8 mouse cellular contexts compared by ENCODE assay signal in the genomic region with DNA sequence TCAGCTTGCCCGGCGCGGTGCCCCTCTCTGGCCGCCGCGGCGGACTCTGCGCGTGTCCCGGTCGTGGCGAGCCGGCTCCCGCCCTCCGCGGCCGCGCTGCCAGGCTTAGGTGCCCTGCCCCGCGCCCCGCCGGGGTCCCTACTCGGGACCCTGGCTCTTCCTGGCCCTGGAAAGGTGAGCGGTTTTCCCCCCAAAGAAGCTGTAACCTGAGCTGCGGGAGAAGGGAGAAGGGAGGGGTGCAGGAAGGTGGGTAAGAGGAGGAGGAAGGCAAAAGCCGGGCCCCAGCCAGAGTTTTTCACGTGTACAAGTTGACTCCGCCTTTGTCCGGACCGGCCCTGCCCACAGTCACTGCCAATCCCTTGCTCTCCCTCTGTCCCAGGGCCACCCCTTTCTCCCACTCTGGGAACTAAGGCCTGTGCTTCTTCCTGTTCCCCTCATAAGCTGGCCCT. TPM values are rescaled to one million over a fixed set of nuclear protein-coding genes. Genes with fewer than 3 reads are reported as not detected.
DNase-seq lines count a peak whose midpoint lies in the region; ATAC-seq and TF ChIP-seq lines count a peak whose summit lies in the region.

TSS of gene Cdk18 (minus strand) at position 269 of the 449 bp plus-strand sequence.

- H3K4me3 ChIP-seq in forebrain, postnatal 0 days (ENCODE audit: low read depth, low read length) = peak within 1 kb of the TSS; percentile 49
- H3K4me3 ChIP-seq in hindbrain, embryonic 13.5 days = peak within 1 kb of the TSS; percentile 52
- H3K4me3 ChIP-seq in stomach, embryonic 16.5 days (replicated peaks; ENCODE audit: low read length) = peak within 1 kb of the TSS; percentile 61

- H3K9me3 ChIP-seq in forebrain, postnatal 0 days (ENCODE audit: low read length) = no peaks in the 10 kb centered on the region
- H3K9me3 ChIP-seq in hindbrain, embryonic 13.5 days = no peaks in the 10 kb centered on the region
- H3K9me3 ChIP-seq in stomach, embryonic 16.5 days (replicated peaks; ENCODE audit: control insufficient read depth, low read length) = no peaks in the 10 kb centered on the region

- no peak within 1 kb of the TSS for H3K27ac ChIP-seq in forebrain, postnatal 0 days (ENCODE audit: low read depth, low read length)
- no peak within 1 kb of the TSS for H3K27ac ChIP-seq in hindbrain, embryonic 13.5 days
- peak within 1 kb of the TSS; percentile 50 for H3K27ac ChIP-seq in stomach, embryonic 16.5 days (ENCODE audit: low read length)

- H3K4me2 ChIP-seq in forebrain, postnatal 0 days (ENCODE audit: low read depth) = peak within 1 kb of the TSS; percentile 97
- peak within 1 kb of the TSS; percentile 96 for H3K4me2 ChIP-seq in hindbrain, embryonic 13.5 days
- peak within 1 kb of the TSS; percentile 94 for H3K4me2 ChIP-seq in stomach, embryonic 16.5 days (ENCODE audit: low read depth, low read length)

- WGBS in forebrain, postnatal 0 days = 2% methylated on average over 30 of the region's 30 CpGs
- under 1% methylated on average over 30 of the region's 30 CpGs for WGBS in hindbrain, embryonic 13.5 days
- under 1% methylated on average over 30 of the region's 30 CpGs for WGBS in stomach, embryonic 16.5 days

- TF ChIP-seq CTCF in forebrain, postnatal 0 days (IDR thresholded peaks at IDR 0.05; ENCODE audit: low read depth) = no peak

- DNase-seq in cerebellum, adult 11-12 months = peak; percentile 62
- no peak for DNase-seq in cerebellum, postnatal 4 days (ENCODE audit: low spot score in 2 of 2)
- peak; percentile 59 to 61 for DNase-seq in cerebellum, adult 18-20 months
- no peak for DNase-seq in forebrain, postnatal 0 days
- peak in 1 of 2 experiments; percentile 53 for DNase-seq in layer of hippocampus, postnatal 36 days
- DNase-seq in lung, postnatal 4 days = peak; percentile 82 to 87

- H3K27me3 ChIP-seq in forebrain, postnatal 0 days (ENCODE audit: insufficient read depth, low read length) = no peaks in the 10 kb centered on the region; the same call in 1 of the 2 replicates
- peaks cover 48% of the 10 kb centered on the region for H3K27me3 ChIP-seq in hindbrain, embryonic 13.5 days
- no peaks in the 10 kb centered on the region for H3K27me3 ChIP-seq in stomach, embryonic 16.5 days (ENCODE audit: control insufficient read depth, insufficient read depth, low read length)

- H3K4me1 ChIP-seq in forebrain, postnatal 0 days (ENCODE audit: insufficient read depth) = peaks cover 14% of the 10 kb centered on the region
- peaks cover 31% of the 10 kb centered on the region for H3K4me1 ChIP-seq in hindbrain, embryonic 13.5 days (replicated peaks)
- H3K4me1 ChIP-seq in stomach, embryonic 16.5 days (ENCODE audit: control insufficient read depth, insufficient read depth, low read length) = peaks cover 5% of the 10 kb centered on the region; the same call in 1 of the 2 replicates

- no peak for ATAC-seq in forebrain, postnatal 0 days
- ATAC-seq in hindbrain, embryonic 13.5 days (ENCODE audit: low FRiP score) = 0 out of 2 replicates have a peak, but pooled peaks have one; percentile 9
- ATAC-seq in stomach, embryonic 16.5 days (ENCODE audit: insufficient read depth, low FRiP score) = peak; percentile 91

- H3K9ac ChIP-seq in forebrain, postnatal 0 days = peak within 1 kb of the TSS; percentile 63
- H3K9ac ChIP-seq in hindbrain, embryonic 13.5 days = peak within 1 kb of the TSS; percentile 76
- H3K9ac ChIP-seq in stomach, embryonic 16.5 days (ENCODE audit: low read length) = peak within 1 kb of the TSS; percentile 75

- no peaks in the 10 kb centered on the region for H3K36me3 ChIP-seq in forebrain, postnatal 0 days (ENCODE audit: insufficient read depth)
- H3K36me3 ChIP-seq in hindbrain, embryonic 13.5 days = no peaks in the 10 kb centered on the region
- H3K36me3 ChIP-seq in stomach, embryonic 16.5 days (ENCODE audit: control insufficient read depth, insufficient read depth, low read length) = no peaks in the 10 kb centered on the region

RNA-seq across cellular contexts. Expression of gene Cdk18, which starts in this region (rescaled TPM):
- 2.6 and 3.2 TPM in 2 replicates for total RNA-seq in forebrain, postnatal 0 days (2014; rRNA removed)
- polyA plus RNA-seq in forebrain, postnatal 0 days (2015; fragmentation: Nextera tagmentation; extraction: Ambion mirVana) = 0.70 and 1.2 TPM in 2 replicates
- 0.31 and 0.32 TPM in 2 replicates for polyA plus RNA-seq in hindbrain, embryonic 13.5 days (2015; fragmentation: Nextera tagmentation; extraction: Ambion mirVana)
- total RNA-seq in layer of hippocampus, postnatal 36 days (2021) = 10 to 100 TPM; 23.2 to 27.2 TPM
- 6.9 and 7.4 TPM in 2 replicates for polyA plus RNA-seq in stomach, embryonic 16.5 days (2015; fragmentation: Nextera tagmentation; extraction: Ambion mirVana)

Comparison
In these comparisons a context has a peak if more than half of its experiments do, and no peak if none do; other contexts are left out.
1. DNase-seq: peak in cerebellum, adult 11-12 months (single experiment), cerebellum, adult 18-20 months (2 of 2) and lung, postnatal 4 days (2 of 2); none in cerebellum, postnatal 4 days (0 of 2) and forebrain, postnatal 0 days (single experiment).
2. Peak in ATAC-seq, H3K4me3 ChIP-seq, H3K9ac ChIP-seq and H3K4me2 ChIP-seq in hindbrain, embryonic 13.5 days; RNA of the gene not detected or under 1 TPM.
3. Peak in every context shown above with its lines, with median percentiles within 50 percentile points of each other: H3K4me2 ChIP-seq, H3K4me3 ChIP-seq and H3K9ac ChIP-seq.